Mouse (Mus musculus) thymus, postnatal 36 days (tissue): ENCODE results near the gene Slc38a4.

Experiments
- DNase-seq, 2 experiments: peaks; one replicate each; pipeline ENCODE4 v3.0.0; 2022; ENCODE audit warnings: mixed read lengths in 2 of 2

Slc38a4 gene

DNA sequence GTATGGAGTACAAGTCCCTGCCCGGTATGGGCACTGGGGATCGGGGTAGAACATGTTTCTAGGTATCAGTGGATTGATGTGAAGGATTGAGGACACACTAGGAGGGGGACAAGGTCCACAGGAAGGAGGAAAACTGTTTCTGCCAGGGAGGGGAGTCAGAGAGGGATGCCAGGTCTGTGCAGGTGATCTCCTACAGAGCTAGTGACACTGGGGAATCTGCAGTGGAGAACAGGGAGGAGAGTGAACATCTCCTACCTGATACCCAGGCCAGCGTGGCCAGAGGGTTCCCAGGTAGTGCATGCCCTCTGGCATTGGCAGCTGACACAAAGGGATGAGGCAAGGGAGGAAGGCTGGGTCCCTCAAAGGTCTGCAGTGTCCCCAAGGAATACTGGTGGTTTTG lies 89.4 kb downstream of the Slc38a4 start:
- no peak for DNase-seq

DNA sequence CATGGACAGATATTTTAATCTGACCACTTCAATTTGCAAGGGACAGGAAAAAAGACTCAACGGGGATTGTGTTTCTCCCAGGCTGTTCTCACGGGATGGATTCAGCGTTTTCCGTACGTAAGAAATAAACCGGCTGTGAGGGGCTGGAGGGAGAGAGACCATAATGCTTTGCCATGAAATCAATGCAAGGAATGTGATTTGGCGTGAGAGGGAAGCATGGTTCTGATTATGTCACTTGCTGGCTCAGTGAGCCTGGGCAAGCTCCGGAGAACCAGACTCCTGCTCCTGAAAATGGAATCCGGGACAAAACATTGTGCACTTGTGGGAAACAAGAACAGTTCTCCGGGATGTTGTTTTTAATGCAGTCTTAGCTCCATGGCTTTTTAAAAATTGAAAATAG lies 92.0 kb downstream of the Slc38a4 start:
- DNase-seq: no peak

DNA sequence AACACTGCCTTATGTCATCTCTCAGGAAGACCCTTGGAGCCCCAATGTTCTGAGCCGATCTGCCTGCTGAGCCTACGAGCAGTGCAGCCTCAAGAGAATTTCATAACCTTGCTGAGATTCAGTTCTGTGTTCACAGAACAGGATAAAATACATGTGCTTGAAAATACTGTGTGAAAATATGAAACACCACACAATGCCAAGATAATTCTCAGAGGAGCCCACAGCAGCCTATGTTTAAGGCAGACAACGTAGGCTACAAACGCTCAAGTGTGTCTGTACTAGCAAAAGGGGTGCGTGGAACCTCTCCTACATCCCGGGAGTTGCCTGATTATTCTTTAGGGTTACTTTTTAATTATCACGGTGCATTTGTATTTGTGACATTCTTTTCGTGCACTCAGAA lies 92.4 kb downstream of the Slc38a4 start:
- no peak for DNase-seq

DNA sequence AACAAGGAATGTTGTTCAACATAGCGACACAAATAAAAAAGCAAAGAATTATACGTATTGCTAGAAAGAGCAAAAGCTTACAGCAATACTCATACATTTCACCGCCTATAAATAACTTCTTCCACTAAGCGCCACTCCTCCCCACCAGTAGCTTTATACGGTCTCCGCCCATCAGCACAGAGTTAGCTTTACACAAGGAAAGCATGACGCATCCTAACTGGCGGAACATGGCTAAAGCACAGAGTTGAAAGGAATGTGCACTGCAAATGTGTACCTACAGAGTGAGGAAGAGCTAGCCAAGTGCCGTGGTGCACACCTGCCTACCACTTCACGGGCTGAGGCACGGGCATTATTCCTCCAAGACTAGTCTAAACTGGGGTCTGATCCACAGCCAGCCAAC lies 95.4 kb downstream of the Slc38a4 start:
- DNase-seq: no peak

DNA sequence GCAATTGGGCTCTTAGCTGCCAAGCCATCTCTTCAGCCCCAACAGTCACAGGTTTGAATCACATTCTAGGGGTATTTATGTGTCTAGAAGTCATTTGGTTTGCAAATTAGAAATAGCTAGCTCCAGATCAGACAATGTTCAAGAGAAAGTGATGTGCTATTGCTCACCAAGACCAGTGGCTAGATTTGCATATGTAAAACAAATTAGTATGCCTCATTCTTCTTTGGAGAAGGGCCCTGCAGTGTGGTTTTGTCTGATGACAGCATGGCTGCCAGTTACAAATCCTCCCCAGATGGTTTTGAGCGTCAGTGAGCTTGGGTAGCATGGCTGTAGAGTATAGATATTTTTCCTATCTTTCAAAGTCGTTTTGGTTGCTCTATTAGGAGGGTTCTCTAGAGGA lies 96.5 kb downstream of the Slc38a4 start:
- no peak for DNase-seq

DNA sequence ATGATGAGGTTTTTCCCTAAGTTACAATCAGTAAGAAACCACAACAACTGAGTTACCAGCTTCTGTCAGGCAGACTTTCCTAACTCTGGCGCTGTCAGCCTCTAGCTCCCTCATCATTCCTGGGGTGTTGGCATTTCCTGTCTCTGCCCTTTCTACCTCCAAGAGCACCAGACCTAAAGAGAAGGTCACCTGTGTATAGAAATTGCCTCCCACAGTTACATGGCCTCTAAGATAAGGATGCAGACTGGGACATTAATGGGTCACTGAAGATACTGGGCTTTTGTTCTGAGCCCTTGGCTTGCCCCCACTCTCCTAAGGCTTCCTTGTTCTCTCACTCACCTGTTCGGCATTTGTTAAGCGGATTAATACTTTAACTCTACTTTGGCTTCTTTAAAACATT lies 99.1 kb downstream of the Slc38a4 start:
- no peak for DNase-seq

DNA sequence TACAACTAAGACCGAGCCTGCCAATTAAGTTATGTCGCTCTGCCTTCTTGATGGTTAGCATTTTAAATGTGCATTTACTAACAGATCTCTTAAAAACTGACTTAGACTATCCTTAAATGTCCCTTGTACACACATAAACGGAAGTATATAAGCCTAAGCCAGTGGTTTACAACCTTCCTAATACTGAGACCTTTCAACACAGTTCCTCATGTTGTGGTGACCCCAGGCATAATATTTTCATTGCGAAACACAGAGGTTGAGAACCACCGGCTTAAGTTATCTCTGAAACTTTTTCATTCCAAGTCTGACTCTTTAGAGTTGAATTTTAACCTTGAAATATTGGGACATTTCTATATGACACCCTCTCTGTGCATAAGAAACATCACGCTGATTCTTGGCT lies 101.4 kb downstream of the Slc38a4 start:
- no peak for DNase-seq

DNA sequence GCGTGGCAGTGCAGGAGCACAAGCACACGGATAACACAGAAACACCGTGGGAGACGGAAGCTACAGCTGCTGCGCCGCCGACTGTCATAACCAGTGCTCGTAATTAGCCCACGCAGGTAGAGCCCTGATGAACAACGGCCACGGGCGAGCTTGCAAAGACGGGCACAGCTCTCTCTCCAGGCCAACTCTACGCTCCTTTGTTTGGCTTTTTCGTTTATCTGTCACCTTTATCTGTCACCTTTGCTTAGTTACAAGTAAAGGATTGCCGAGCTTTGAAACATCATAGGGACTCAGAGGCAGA lies 101.9 kb downstream of the Slc38a4 start:
- DNase-seq: no peak

DNA sequence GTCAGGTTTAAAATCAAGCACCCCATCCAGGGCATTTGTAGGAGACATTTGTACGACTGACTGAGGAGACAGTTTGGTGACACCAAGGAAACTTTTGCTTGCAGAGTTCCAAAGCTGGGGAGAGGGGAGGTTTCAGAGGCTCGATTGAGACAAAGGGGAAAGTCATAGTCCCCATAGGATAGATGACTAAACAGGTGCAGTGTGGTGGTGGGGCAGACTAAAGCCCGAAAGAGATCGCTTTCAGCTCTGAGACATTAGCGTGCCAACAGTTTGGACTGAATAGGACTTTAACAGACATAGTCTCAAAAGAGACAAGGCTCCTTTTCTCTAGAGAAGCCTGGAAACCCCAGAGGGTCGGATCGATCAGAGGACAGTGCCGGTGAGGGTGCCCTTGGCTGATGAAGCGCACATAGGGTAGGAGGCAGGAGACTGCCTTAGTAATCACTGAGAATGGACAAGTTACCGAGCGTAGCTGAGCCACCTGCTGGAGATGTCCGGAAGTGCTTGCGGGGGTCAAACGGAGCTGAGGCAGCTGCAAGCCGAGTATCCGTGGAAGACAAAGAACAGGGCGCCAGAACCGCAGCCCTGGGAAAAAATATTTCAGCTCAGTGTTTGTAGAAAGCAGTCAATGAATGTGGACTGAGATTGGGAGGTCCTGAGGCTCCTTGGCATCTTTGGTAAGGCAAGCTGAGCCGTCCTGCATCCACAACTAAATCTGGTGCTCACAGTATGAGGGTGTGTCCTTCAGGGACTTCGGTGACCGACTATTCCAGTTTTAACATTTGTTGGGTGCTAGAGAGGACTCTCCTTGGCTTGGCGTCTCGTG lies 102.4 kb downstream of the Slc38a4 start:
- peak; percentile 59 to 65 for DNase-seq

DNA sequence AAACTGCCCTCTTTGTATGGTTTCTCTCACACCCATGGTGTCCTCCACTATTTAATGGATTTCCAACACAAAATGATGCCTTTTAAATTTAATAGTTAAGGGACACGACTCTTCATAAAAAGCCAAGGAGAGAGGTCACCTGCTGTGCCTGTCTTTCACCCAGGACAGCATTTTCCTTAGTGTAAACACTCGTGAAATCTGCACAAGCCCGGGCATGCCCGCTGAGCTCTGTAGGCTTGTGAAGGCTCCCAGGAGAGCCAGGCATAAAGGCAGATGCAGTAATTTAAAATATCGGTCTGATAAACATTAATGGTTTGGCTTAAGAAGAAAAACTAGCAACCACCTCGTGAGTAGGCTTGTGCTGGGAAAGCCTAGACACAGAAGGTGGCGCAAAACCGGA lies 103.3 kb downstream of the Slc38a4 start:
- no peak for DNase-seq

DNA sequence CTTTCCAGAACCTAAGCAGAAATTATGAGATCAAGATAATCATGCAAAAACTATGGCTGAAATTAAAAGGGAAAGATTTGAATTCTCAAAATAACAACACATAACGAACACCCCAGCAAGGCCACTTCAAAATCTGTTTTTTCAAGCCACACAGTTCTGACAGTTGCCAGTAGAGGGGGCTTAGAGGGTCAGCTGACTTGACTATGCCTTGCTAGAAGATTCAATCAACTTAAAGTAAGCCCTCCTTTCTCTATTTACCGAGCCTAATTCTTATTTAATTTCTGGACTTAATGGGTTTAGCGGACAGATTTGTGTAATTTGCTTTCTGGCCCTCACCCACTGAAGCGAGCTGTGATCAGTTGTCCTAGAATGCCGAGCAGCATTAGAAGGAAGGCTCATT lies 104.0 kb downstream of the Slc38a4 start:
- DNase-seq: no peak

DNA sequence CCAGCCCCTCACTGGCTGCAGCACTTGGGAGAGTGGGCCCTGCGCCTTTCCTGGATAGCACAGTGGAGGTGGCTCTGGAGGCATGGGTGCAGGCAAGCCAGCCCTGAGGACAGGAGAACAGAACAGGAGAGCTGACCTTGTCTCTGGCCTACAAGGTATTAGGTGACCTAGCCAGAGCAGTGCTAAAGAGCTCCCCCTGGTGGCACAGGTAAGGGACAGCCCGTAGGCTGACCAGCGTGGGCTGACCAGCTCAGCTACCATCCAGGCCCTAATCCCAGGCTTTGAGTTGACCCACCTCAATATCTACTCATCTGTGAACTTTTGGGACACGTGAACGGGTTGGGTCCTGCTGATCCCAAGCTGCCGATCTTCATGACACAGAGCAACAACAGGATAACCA lies 107.3 kb downstream of the Slc38a4 start:
- DNase-seq: peak; percentile 26 to 44
